Mouse (Mus musculus) thymus, adult 2 months (tissue): ENCODE data around the gene Plppr5.

ENCODE experiments used
- CTCF ChIP-seq: fragments of 200-500 bp; IDR thresholded peaks from 2 replicates; pipeline ENCODE4 v1.5.1; 2012; ENCODE audit warnings: mild to moderate bottlenecking, control low read depth, low read length, moderate library complexity, borderline replicate concordance; ENCODE audit not compliant: control insufficient read depth, poor library complexity, insufficient read depth; ENCODE audit errors: extremely low read depth
- POLR2A ChIP-seq: fragments of 200-500 bp; IDR thresholded peaks from 2 replicates; pipeline ENCODE4 v1.6.1; 2012; ENCODE audit warnings: mild to moderate bottlenecking, low read length, control low read depth, moderate library complexity; ENCODE audit not compliant: control insufficient read depth, poor library complexity, insufficient read depth; ENCODE audit errors: extremely low read depth

DNA sequence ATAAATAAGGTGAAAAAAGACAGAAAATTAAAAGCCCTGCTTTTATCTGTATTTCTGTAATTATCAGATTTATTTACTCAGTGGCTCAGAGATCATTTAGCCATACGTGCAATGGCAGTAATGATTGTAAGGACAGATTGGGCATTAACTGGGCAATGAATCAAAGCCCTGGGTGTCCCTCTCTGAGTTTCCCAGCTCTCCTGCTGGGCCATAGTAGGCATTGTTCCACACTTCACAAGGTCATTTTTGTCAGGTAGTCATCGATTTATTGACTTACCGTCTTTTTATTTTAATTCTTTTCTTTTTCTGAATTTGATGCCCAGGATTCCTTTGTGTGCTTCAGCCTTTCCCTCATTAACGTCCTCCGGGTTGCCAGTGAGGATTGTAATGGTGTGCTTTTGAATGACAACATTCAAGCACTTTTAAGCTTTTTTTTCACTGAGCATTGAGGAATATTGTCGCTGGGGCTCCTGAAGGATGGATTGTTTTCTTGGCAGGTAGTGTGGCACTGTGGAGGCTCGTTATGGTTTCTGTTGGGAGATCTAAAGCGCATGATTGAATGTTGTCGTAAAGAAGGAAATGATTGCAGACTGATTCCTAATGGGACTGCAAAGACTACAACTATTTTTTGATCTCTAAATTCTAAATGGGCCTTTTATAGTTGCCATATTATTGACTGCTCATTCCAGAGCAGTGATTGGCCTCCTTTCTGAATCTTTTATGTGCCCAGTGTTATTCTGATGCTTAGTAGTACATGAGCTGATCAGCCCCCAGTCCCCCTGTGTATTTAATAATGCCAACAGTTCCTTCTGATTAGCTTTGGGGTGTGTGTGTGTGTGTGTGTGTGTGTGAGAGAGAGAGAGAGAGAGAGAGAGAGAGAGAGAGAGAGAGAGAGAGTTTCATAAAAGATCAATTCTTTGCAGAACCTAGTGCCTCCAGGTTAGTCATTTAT is 154.8 kb downstream of the Plppr5 start:
- TF ChIP-seq CTCF (no peak), POLR2A (no peak)
